Mouse (Mus musculus): ENCODE results near the gene Hmgn5.

Hmgn5 gene

GRCm38 (mm10) chrX:109013283-109013682 is at the start of gene Hmgn5:
Gene Hmgn5, minus strand, starts transcription at chrX:109013404.
- in situ Hi-C loops (cut with MboI; ENCODE audit: low pct_unique_long_range_greater_than_20kb in 1 of 2, low sequenced_read_pairs in 2 of 2, unreplicated experiment in 1 of 2) = loop anchor here in 1 of 2 experiments (10.0 kb wide), 1 partner anchor 62 kb away; no protein-coding TSS in a partner anchor

GRCm38 (mm10) chrX:109047773-109048172 is 34.6 kb upstream of the Hmgn5 start:
- in situ Hi-C loops (cut with MboI; ENCODE audit: low pct_unique_long_range_greater_than_20kb in 1 of 2, low sequenced_read_pairs in 2 of 2, unreplicated experiment in 1 of 2) = no loop called here

GRCm38 (mm10) chrX:109026224-109026623 is 13.0 kb upstream of the Hmgn5 start:
- in situ Hi-C loops (cut with MboI; ENCODE audit: low pct_unique_long_range_greater_than_20kb in 1 of 2, low sequenced_read_pairs in 2 of 2, unreplicated experiment in 1 of 2) = no loop called here

- in situ Hi-C loops (cut with MboI; ENCODE audit: low pct_unique_long_range_greater_than_20kb in 1 of 2, low sequenced_read_pairs in 2 of 2, unreplicated experiment in 1 of 2) = no loop called here
Measured at GRCm38 (mm10) chrX:109020858-109021257, 7.7 kb upstream of the Hmgn5 start.

GRCm38 (mm10) chrX:109014166-109014565 is 962 bp upstream of the Hmgn5 start:
- in situ Hi-C loops (cut with MboI; ENCODE audit: low pct_unique_long_range_greater_than_20kb in 1 of 2, low sequenced_read_pairs in 2 of 2, unreplicated experiment in 1 of 2) = loop anchor here in 1 of 2 experiments (10.0 kb wide), 1 partner anchor 61 kb away; no protein-coding TSS in a partner anchor

- in situ Hi-C loops (cut with MboI; ENCODE audit: low pct_unique_long_range_greater_than_20kb in 1 of 2, low sequenced_read_pairs in 2 of 2, unreplicated experiment in 1 of 2) = loop anchor here in 1 of 2 experiments (10.0 kb wide), 1 partner anchor 61 kb away; no protein-coding TSS in a partner anchor
Measured at GRCm38 (mm10) chrX:109013686-109014085, 482 bp upstream of the Hmgn5 start.

- in situ Hi-C loops (cut with MboI; ENCODE audit: low pct_unique_long_range_greater_than_20kb in 1 of 2, low sequenced_read_pairs in 2 of 2, unreplicated experiment in 1 of 2) = loop anchor here in 1 of 2 experiments (10.0 kb wide), 1 partner anchor 62 kb away; no protein-coding TSS in a partner anchor
Measured at GRCm38 (mm10) chrX:109012371-109013031, 703 bp downstream of the Hmgn5 start.

GRCm38 (mm10) chrX:109011611-109012185 is 1.5 kb downstream of the Hmgn5 start:
- in situ Hi-C loops (cut with MboI; ENCODE audit: low pct_unique_long_range_greater_than_20kb in 1 of 2, low sequenced_read_pairs in 2 of 2, unreplicated experiment in 1 of 2) = loop anchor here in 1 of 2 experiments (10.0 kb wide), 1 partner anchor 63 kb away; no protein-coding TSS in a partner anchor

GRCm38 (mm10) chrX:109001277-109001676 is 11.9 kb downstream of the Hmgn5 start:
- in situ Hi-C loops (cut with MboI; ENCODE audit: low pct_unique_long_range_greater_than_20kb in 1 of 2, low sequenced_read_pairs in 2 of 2, unreplicated experiment in 1 of 2) = no loop called here
